Mouse (Mus musculus): Measurements from ENCODE around the gene Gm20388.

DNA sequence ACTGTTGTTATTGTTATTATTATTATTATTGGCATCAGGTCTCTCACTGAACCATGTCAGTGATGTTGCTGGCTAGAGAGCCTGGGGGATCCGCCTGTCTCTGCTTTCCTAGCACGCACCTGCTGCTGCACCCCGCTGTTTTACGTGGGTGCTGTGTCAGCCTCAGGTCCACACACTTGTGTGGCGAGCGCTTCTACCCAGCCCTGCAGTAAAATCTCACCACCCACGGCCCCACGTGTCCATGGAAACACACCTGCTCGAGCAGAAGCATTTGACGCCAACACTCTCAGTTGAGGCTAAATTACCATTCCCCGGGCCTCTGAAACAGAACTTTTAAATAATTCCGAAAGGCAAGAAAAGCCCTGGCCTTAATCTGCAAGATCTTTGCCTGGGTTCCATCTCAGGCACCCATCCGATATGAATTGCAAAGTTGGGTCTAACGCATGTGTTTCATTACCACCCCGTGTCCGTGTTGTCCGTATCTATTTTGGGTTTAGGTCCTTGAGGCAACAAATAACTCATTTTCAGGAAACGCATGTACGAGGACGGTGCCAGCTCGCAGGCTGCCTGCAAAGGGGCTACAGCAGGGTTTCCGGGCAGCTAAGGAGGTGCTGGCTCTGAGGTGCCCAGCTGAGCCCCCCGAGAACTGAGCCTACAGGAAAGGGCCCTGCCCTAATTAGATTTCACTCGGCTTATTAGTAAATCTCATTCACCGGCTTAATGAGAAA lies 1461.4 kb downstream of the Gm20388 start:
- no peak for TF ChIP-seq TAL1 (IDR thresholded peaks at IDR 0.05; ENCODE audit: low read length)
- no peak for TF ChIP-seq GATA1 (IDR thresholded peaks at IDR 0.05; ENCODE audit: low read length)

Data from erythroblast, embryonic 14.5 days (primary cell).